Mouse (Mus musculus) cerebellum, adult 9-10 months (tissue): Measurements from ENCODE around the gene Insr.
"Not testable (repeated sequence)": the region's sequence is repeated elsewhere in the genome, so short reads cannot be mapped to it uniquely, and the experiment has no call there.

ENCODE experiments used
- DNase-seq: peaks from one replicate; pipeline ENCODE4 v3.0.0; 2022

Gene Insr

GRCm38 (mm10) chr8:3230118-3231060, 49.0 kb downstream of the Insr start:
- no peak for DNase-seq

GRCm38 (mm10) chr8:3227423-3227822, 52.0 kb downstream of the Insr start:
- no peak for DNase-seq

- DNase-seq: no peak
Observed at GRCm38 (mm10) chr8:3225731-3226130, 53.7 kb downstream of the Insr start.

- no peak for DNase-seq
Observed at GRCm38 (mm10) chr8:3225184-3225583, 54.2 kb downstream of the Insr start.

- no peak for DNase-seq
Observed at GRCm38 (mm10) chr8:3222636-3222965, 56.8 kb downstream of the Insr start.

GRCm38 (mm10) chr8:3221960-3222635, 57.3 kb downstream of the Insr start:
- no peak for DNase-seq

- DNase-seq: peak; percentile 80
Observed at GRCm38 (mm10) chr8:3221047-3221959, 58.1 kb downstream of the Insr start.

- peak; percentile 45 for DNase-seq
Observed at GRCm38 (mm10) chr8:3220502-3220901, 58.9 kb downstream of the Insr start.

GRCm38 (mm10) chr8:3219921-3220411, 59.5 kb downstream of the Insr start:
- no peak for DNase-seq

GRCm38 (mm10) chr8:3219266-3219665, 60.2 kb downstream of the Insr start:
- no peak for DNase-seq

GRCm38 (mm10) chr8:3216541-3217092, 62.8 kb downstream of the Insr start:
- no peak for DNase-seq

GRCm38 (mm10) chr8:3215561-3215960, 63.9 kb downstream of the Insr start:
- no peak for DNase-seq

- DNase-seq: no peak
Observed at GRCm38 (mm10) chr8:3214601-3215000, 64.8 kb downstream of the Insr start.

GRCm38 (mm10) chr8:3211456-3211855, 68.0 kb downstream of the Insr start:
- DNase-seq: no peak

- DNase-seq: no peak
Observed at GRCm38 (mm10) chr8:3209960-3210359, 69.5 kb downstream of the Insr start.

- no peak for DNase-seq
Observed at GRCm38 (mm10) chr8:3209268-3209667, 70.1 kb downstream of the Insr start.

- DNase-seq: no peak
Observed at GRCm38 (mm10) chr8:3208729-3209128, 70.7 kb downstream of the Insr start.

- no peak for DNase-seq
Observed at GRCm38 (mm10) chr8:3204758-3205443, 74.5 kb downstream of the Insr start.

- no peak for DNase-seq
Observed at GRCm38 (mm10) chr8:3202792-3203191, 76.6 kb downstream of the Insr start.

GRCm38 (mm10) chr8:3194297-3194696, 85.1 kb downstream of the Insr start:
- not testable (repeated sequence) for DNase-seq

GRCm38 (mm10) chr8:3191006-3191405, 88.4 kb downstream of the Insr start:
- no peak for DNase-seq

- DNase-seq: no peak
Observed at GRCm38 (mm10) chr8:3187456-3187855, 92.0 kb downstream of the Insr start.
